Mouse (Mus musculus) layer of hippocampus, postnatal 25 days (tissue): ENCODE results near the gene Fkbp8. TPM values are rescaled to one million over a fixed set of nuclear protein-coding genes. Genes with fewer than 3 reads are reported as not detected.

ENCODE experiments used
- DNase-seq, 2 experiments: peaks; one replicate each; pipeline ENCODE4 v3.0.0; 2022; ENCODE audit warnings: mixed read lengths in 2 of 2, low spot score in 1 of 2; ENCODE audit errors: extremely low spot score in 1 of 2
- total RNA-seq, 2 experiments: library from RNA; stranded (reverse); gene quantifications; 2 replicates each; pipeline ENCODE4 v1.2.3; 2021

The Fkbp8 gene
- total RNA-seq, 2 experiments from 2014 or later: 432 to 468 TPM

DNA sequence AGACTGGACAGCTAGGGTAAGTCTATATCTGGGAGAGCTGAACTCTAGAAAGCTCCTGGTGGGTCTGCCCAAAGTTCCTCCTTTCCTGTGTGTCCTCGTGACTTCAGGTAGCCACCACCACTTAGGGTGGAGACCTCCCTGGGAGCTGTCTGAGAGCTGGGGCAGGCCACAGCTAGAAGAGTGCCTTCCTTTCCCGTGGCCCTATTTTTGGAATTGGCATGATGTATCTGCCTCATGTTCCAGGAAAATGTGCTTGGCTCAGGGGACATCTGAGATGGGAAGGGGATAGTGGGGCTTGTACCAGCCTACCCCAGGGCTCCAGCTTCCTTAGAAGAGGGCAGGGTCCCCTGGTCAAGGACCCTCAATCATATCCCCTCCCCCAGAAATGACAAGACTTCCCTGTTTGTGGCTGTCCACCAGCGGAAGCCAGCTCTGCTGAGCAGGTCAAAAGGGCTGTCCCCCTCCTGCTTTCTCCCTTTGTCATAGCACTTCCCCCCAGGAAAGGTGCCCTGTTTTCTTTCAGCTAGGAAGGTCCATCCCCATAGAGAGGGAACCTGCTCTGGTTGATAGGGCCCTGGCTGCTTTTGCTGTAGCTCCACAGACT is 24.1 kb downstream of the Fkbp8 start:
- no peak for DNase-seq

DNA sequence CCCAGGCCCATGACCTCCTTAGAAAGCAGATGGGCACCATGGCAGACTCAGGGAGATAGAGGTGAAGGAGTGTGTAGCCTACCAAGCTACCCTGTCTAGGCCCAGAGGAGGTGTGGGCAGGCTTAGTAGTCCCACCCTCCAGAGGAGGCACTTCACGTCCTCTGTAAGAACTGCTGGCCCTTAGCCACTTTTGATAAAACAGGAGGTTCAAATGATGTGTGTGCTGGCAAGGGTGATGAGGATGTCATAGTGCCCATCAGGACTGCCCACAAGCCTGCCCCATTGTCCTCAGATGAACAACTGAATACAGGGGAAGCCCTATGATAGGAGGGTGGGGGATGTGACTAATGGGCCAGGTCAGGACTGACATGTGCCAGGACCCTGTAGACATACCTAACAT is 25.3 kb downstream of the Fkbp8 start:
- DNase-seq: no peak

DNA sequence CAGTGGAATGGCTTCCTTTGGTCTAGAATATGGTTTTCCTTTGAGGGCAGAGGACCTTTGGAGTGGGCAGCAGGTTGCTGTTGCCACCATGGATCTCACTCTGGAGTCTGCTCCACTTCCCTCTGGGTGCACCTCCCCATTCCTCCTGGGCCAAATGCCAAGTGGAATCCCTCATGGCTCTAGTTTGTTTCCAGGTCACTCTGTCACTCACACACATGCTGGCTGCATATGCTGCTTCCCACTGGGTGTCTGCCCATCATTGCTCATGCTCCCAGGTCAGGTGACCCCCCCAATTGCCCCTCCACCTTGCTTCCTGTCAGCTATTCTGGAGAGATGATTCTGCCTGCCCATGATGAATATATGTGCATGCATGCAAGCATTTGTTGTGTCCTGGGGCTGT is 26.2 kb downstream of the Fkbp8 start:
- peak in 1 of 2 experiments; percentile 21 for DNase-seq

DNA sequence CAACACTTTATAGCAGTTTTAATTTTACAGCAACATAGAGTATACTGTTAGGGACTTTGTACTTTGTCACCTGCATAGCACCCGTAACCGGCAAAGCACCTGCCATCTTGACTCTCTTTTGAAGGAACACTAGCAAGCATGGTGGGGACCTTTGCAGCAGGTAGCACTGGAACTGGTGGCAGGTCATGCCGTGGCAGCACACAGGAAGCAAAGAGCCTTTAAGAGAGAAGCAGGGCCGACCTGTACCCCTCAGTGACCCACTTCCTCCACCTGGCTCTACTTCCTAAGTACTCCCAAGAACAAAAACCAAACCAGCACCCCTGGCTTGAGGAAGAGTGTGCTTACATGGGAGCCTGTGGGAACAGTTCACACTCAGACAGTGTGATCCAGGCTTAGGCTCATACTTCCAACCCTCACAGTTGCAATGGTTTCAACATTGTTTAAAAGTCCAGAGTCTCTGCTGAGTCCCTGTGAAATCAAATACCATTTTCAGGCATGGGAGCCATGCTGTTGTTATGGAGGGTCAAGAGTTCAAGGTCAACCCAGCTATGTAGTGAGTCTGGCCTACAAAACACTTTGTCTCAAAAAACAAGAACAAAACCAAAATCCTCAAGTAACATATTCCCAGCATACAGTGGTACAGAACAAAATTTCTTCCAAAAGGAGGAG is 27.7 kb downstream of the Fkbp8 start:
- DNase-seq: no peak

DNA sequence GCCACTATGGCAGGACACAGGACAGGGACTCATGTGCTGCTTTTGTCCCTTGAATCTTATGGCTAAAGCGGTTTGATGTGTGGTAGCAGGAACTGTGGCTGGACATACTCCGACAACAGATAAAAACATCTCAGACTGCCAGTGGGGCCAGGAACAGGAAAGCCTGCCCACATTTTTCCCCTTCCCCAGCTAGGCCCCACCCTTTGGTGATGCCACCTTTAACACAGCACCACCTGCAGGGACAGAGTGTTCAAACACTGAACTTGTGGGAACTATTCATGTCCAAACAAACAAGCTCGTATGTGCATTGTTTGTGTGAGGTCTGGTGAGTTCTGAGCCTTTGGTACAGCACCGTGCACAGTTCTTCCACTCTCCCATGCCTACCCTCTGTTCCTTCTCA is 30.8 kb downstream of the Fkbp8 start:
- no peak for DNase-seq

DNA sequence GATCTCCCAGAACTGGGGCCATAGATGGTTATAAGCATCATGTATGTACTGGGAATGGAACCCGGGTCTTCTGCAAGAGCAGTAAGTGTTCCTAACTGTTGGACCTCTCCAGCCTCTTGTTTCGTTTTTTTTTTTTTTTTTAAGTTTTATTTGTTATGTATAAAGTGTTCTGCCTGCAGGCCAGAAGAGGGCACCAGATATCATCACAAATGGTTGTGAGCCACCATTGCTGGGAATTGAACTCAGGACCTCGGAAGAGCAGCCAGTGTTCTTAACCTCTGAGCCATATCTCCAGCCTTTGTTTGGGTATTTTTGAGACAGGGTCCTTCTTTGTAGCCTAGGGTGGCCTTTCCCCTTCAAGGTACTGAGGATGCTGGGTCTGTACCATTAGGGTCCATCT is 31.5 kb downstream of the Fkbp8 start:
- no peak for DNase-seq

DNA sequence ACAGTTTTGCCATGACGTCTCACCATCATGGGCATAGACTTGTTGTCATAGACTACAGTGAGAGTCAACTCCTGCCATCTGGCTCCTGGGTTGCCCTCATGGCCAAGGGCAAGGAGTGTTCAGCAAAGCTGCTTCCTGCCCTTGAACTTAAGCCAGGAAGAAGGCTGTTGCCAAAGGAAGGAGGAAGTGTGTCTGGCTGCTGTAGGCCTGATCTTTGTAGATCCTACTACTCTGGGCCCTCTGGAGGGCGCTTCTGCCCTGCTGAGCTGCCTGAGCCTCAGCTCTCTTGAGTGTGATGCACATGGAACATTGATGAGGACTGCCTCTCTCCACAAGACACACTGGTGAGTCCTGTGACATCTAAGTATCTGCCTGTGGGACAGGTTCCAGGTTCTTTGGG is 32.6 kb downstream of the Fkbp8 start:
- DNase-seq: peak in 1 of 2 experiments; percentile 31

DNA sequence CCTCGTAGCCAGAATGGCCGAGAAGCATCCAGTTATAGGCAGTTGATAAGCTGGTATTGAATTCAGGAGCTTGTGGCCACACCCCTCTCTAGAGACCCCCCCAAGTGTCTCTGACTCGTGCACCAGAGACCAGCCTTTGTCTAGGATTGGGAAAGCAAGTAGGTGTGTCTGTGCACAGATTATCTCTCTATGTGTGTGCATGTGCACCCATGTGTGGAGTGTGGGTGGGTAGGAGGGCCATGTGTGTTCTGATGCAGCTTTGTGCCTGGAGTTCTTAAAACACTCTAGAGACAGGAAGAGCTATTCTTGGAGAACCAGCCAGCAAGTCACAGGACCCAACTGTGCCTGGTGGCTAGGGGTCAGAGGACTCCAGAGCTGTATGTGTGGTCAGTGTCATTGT is 33.0 kb downstream of the Fkbp8 start:
- no peak for DNase-seq

DNA sequence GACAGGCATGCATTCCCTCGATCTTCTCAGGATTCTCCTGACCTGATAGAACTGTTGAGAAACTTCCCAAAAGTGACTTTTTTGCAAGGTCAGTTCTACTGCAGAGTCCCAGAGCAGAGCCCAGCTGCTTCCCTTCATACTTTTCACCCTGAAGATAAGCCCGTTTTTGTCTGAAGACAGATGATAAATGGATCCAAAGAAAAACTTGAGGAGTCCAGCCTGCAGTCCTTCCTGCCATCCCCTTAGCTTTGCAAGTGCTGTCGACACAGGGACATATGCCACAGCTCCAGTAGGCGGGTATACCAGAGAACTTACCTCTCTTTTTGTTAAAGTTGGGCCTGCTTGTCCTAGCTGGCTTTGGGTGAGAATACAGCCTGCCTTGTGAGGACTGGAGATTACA is 33.8 kb downstream of the Fkbp8 start:
- DNase-seq: no peak

DNA sequence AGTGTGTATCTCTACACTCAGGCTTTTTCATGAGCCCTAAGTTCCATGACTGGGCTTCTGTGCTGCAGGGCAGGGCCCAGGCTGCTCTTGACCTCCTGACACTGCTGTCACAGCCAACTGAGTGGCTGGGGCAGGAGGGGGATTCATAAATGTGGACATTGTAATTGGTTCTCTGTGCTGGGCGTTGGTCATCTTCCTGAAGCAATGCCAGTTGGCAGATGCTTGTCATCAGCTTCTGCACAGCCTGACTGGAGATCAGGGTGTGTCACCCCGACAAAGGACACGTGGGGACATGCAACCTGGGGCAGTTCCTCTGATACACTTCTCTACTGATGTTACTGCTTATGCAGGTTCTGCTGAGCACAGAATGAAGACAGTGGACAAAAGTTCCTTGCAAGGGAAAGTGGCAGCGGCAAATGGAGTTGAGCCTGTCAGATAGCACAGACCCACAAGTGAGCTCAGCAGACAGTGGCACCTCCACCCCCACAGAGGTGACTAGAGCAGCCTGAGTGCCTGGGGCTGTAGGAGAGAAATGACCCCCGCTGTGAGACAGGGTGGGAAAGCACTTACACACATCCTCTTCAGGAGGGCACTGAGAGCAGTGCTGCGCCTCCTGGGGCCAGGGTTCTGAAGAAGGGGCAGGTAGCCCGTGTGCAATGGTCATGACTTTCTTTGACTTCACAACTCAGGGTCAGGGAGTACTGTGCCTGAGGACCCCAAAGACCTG is 34.4 kb downstream of the Fkbp8 start:
- no peak for DNase-seq

DNA sequence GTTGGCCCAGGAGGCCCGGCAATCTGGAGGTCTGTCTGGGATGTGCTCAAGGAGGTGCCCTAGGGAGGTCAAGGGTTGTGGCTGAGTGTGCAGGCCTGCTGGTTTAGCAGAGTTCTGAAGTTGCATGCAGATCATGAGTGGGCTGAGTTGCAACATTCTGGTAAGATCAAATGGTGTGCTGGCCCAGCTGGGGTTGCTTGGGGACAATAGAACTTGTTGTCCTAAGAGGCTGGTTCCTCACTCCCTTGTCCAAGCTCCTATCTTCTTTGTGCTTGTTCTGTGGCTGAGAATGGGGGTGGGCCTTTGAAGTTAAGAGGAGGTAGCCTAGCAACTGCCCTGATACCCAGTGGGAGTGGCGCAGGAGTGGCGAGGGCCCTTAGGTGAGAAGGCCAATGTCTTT is 35.3 kb downstream of the Fkbp8 start:
- DNase-seq: no peak

DNA sequence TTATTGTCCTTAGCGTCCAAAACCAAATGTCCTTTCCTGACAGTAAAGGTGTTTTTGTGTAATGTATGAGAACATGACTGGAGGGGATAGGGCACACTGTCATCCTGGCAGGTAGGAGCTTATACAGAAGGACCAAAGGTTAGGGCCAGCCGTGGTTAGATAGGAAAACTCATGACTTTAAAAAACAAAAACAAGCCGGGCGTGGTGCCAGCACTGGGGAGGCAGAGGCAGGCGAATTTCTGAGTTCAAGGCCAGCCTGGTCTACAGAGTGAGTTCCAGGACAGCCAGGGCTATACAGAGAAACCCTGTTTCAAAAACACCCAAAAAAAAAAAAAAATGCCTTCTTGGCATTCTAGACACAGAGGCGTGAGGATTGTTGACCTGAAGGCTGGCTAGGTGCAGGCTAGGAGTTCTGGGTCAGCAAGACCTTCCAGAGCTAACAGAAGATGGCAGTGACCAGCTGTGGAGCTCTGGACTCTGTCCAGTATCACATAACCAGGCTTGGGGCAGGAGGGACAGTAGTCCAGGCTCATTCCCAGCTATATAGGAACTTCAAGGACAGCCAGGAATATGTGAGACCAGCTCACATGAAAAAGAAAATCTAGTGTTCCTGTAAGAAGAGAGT is 36.4 kb downstream of the Fkbp8 start:
- no peak for DNase-seq

DNA sequence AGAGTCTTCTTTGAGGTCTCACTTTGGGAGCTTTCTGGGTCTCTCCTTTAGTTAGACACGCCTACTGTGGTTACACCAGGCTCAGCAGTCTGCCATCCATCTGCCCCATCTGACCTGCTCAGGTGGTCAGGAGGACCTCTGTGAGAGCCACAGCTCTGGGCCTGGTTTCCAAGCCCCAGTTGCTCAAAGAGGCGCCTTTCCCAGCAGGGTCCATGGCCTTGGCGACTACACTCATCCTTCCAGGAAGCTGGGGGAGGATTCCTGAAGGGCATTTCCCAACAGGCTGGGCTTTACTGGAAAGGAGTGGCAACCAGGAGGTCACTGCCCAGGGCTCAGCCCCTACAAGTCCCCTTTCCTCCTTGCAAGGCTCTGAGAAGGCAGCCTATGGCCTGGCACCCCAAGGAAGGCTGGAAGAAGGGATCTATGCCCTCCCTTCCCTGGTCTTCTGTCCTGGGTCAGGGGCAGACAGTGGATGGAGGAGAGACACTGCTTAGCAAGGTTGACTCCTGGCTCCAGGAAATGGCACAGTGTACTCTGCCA is 37.2 kb downstream of the Fkbp8 start:
- DNase-seq: no peak

DNA sequence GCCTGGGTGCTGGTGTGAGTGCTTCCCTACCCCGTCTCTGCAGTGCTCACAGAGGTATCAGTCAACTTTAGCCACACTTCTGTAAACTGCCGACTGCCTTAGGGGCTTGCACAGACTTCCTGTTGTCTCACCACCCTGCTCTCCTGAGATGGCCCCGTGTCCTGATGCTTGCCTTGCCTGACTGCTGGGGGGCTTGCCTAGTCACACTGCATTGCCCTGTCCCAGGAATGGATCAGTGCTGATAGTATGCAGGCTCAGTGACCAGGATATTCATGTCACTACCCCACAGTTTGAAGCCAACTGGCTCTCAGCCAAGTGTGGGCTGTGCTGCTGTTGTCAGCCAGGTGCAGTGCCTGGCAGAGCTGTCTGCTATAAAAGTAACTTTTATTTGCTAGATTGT is 38.0 kb downstream of the Fkbp8 start:
- DNase-seq: no peak

DNA sequence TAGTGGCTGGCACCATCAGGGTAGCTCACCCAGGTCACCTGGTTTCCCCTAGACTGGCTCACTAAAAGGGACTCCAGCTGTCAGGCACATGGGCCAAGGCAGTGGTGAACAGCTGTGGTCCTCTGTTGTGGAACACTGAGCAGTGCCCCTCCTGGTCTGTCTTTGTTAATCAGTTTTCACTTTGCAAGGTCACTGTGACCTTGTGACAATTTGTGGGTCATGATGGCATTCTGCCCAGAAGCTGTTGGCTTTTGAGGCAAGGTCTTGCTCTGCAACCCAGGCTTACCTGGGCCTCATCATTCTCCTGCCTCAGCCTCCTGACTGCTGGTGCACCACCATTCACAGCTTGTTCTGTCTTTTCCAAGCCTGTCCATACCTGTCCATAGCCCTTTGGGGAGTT is 42.8 kb downstream of the Fkbp8 start:
- DNase-seq: no peak

DNA sequence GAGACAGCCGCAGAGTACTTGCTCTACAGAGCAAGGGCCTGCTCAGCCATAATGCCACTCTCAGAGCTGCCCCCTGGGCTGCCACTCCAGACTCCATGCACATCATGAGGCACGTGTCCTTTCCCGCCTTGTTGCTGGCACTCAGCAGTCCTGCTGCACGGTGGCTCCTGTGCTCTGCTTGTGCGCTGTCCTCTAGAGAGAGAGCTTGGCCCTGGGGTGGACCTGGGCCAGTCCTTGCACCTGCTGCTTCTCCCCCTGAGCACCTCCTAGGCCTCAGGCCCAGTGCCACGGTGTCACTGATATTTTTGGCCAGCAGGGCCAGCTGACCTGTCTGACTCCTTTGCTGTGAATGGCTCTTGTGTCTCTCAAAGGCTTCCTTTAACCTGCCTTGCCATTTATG is 43.5 kb downstream of the Fkbp8 start:
- DNase-seq: no peak

DNA sequence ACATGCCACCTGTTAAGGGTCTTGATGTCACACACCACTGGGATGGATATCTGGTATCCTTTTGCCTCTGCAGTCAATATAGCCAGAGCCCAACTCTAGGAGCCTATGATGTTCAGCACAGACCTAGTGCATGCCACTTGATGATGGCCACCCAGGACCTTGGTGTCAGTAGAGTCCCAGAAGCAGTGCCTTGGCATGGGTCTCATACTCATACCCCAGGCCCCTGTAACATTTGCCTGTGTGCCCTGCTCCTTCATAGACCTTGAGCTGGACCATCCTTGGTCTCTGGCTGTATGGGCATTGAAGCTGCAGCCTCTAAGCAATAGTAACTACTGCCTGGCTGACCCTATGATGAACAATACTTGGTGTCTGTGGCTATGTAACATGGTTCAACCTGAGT is 46.8 kb downstream of the Fkbp8 start:
- DNase-seq: no peak

DNA sequence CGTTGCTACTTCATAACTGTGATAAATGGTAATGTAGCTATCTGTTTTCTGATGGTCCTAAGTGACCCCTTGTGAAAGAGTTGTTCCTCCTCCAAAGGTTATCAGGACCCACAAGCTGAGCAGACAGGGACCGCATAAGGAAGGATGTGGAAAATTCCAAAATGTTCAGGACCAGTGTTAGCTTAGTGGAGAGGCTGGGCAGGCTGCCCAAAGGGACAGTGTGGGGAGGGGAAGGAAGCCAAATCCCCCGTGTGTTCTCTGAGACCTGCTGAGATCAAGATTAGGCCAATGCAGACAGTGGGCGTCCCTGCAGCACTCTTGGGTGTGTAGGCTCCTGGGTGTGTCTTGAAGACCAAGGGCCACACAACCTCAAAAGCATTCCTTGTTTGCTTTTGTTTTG is 47.4 kb downstream of the Fkbp8 start:
- no peak for DNase-seq

DNA sequence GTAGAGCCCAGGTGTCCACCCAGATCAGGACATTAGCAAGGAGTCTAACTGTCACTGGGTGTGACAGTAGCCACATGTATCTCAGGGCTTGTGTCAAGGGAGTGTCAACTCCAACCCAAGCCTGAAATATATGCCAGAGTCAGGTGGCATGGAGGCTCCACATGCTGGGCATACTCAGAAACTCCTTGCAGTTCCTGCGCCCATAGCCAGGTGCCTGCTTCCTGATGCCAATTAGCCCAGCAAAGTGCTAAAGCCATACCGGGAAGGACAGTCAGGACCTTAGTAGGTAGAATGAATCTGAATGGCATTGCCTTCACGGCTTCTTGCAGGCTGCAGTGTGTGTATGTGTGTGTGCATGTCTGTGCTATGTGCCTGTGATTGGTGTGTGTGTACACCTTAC is 49.7 kb downstream of the Fkbp8 start:
- no peak for DNase-seq

DNA sequence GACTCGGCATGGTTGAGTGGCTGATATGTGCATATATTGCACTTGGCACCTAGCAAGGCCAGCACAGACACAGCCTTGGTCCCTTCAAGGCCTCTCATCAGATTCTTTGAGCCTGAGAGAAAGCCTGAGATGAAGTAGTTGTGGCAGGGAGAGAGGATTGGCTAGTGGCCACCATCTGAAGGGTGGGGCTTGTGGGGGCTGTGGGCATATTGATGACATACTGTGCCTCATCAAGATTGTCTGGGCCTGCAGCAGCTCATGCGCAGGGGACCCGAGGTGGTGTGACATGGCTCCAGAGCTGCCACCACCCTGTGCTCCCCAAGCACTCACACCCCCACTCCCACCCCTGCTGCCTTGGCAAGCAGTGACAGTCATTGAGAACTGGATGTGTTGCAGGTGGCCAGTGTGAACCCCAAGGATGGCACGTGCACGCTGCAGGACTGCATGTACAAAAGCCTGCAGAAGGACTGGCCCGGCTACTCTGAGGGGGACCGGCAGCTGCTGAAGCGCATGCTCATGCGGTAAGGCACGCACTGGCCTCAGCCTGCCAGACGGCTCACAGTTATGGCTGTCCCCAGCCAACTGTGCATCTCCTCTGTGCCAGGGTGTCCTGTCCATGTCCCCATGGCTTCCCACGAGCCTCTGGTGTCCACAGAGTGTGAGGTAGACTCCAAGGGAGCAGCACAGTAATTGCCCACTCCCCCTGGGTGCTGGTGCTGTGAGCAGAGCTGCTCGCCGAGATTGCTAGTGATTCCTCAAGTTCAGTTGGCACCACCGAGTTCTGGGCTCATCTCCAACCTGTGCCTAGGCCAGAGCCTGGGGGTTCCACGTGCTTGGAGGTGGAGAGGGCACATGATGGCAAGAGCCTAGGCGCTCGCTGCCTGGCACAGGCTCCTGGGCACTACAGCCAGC is 56.2 kb downstream of the Fkbp8 start:
- no peak for DNase-seq
